Mouse (Mus musculus) monocyte, adult 59 days (primary cell): ENCODE results near the gene Pip4p1. TPM values are rescaled to one million over a fixed set of nuclear protein-coding genes. Genes with fewer than 3 reads are reported as not detected.

ENCODE experiments used
- total RNA-seq, 2 experiments: library from RNA; stranded (reverse); gene quantifications; one replicate each; pipeline ENCODE4 v1.2.4; 2023

Pip4p1 gene
- 100 to 1,000 TPM; 146 TPM for total RNA-seq

GRCm38 (mm10) chr14:50930754-50931492 lies at the start of gene Pip4p1, which contains the start of gene Pnp:
Gene Pip4p1, minus strand, starts transcription at chr14:50930856.
Gene Pnp, plus strand, starts transcription at chr14:50931082.

GRCm38 (mm10) chr14:50955942-50956508 lies 25.4 kb upstream of the Pip4p1 start, which contains the start of gene Pnp2:
Gene Pnp2, plus strand, starts transcription at chr14:50955992.

GRCm38 (mm10) chr14:50943932-50944667 lies 13.4 kb upstream of the Pip4p1 start, which contains the start of gene Gm49342:
Gene Gm49342, plus strand, starts transcription at chr14:50944517.

GRCm38 (mm10) chr14:50924281-50925064 lies 6.2 kb downstream of the Pip4p1 start, which contains the start of the genes Osgep and Apex1:
Gene Osgep, minus strand, starts transcription at chr14:50924893.
Gene Apex1, plus strand, starts transcription at chr14:50924968.

GRCm38 (mm10) chr14:50897374-50897765 lies 33.3 kb downstream of the Pip4p1 start, which contains the start of gene Klhl33:
Gene Klhl33, minus strand, starts transcription at chr14:50897507.

Other genes with a start within 250 kb of the Pip4p1 start
- not detected for gene Olfr747, start 237.7 kb downstream of the Pip4p1 start, total RNA-seq
- gene Olfr748, start 223.5 kb downstream of the Pip4p1 start, total RNA-seq = not detected
- not detected for gene Olfr749, start 185.8 kb downstream of the Pip4p1 start, total RNA-seq
- gene Ttc5, start 145.3 kb downstream of the Pip4p1 start, total RNA-seq = 10 to 100 TPM; 49.2 to 50.8 TPM
- not detected for gene Ccnb1ip1, start 123.1 kb downstream of the Pip4p1 start, total RNA-seq
- 10 to 100 TPM; 49.7 to 63.6 TPM for gene Parp2, start 123.0 kb downstream of the Pip4p1 start, total RNA-seq
- gene Tep1, start 60.3 kb downstream of the Pip4p1 start, total RNA-seq = 100 to 1,000 TPM; 191 to 197 TPM
- under 1 TPM; 0.79 to 0.94 TPM for gene Klhl33, start 33.3 kb downstream of the Pip4p1 start, total RNA-seq
- 10 to 100 TPM; 43.9 to 48.1 TPM for gene Osgep, start 6.0 kb downstream of the Pip4p1 start, total RNA-seq
- gene Apex1, start 5.9 kb downstream of the Pip4p1 start, total RNA-seq = 10 to 100 TPM; 26.9 to 33.2 TPM
- 10 to 100 TPM; 71.3 to 77.4 TPM for gene Pnp, start 226 bp upstream of the Pip4p1 start, total RNA-seq
- 10 to 100 TPM; 60.0 to 85.2 TPM for gene Gm49342, start 13.7 kb upstream of the Pip4p1 start, total RNA-seq
- gene Pnp2, start 25.1 kb upstream of the Pip4p1 start, total RNA-seq = 1 to 10 TPM; 3.4 to 4.7 TPM
- not detected for gene Rnase10, start 76.9 kb upstream of the Pip4p1 start, total RNA-seq
- not detected for gene Rnase9, start 111.0 kb upstream of the Pip4p1 start, total RNA-seq
- not detected for gene Rnase11, start 119.3 kb upstream of the Pip4p1 start, total RNA-seq
- gene Rnase12, start 126.8 kb upstream of the Pip4p1 start, total RNA-seq = 1 to 10 TPM; 1.8 to 3.1 TPM
- not detected for gene Olfr750, start 143.6 kb upstream of the Pip4p1 start, total RNA-seq
- gene Rnase4, start 160.2 kb upstream of the Pip4p1 start, total RNA-seq = 10 to 100 TPM; 19.2 to 20.8 TPM
- gene Ang, start 160.3 kb upstream of the Pip4p1 start, total RNA-seq = 1 to 10 TPM; 8.5 to 9.2 TPM
- not detected for gene Eddm3b, start 183.6 kb upstream of the Pip4p1 start, total RNA-seq
- gene Rnase6, start 193.1 kb upstream of the Pip4p1 start, total RNA-seq = 100 to 1,000 TPM; 121 to 138 TPM
- gene Rnase1, start 215.9 kb upstream of the Pip4p1 start, total RNA-seq = under 1 TPM; 0.50 to 0.73 TPM
- 1 to 10 TPM; 1.2 to 1.4 TPM for gene Rnase2b, start 231.4 kb upstream of the Pip4p1 start, total RNA-seq